Mouse (Mus musculus) heart, embryonic 11.5 days (tissue): ENCODE data around the gene Sugct. TPM values are rescaled to one million over a fixed set of nuclear protein-coding genes. Genes with fewer than 3 reads are reported as not detected.
A peak's percentile ranks its signal among the peaks of the same experiment; 100 is the strongest.

Experiments used
- ATAC-seq: fragments of 200-750 bp; cut with Nextera tagmentation; replicated peaks from 2 replicates; pipeline ENCODE4 v1.8.0; 2017; ENCODE audit warnings: moderate library complexity; ENCODE audit not compliant: insufficient number of reproducible peaks, low FRiP score, low TSS enrichment
- H3K27ac ChIP-seq: fragments of 300-500 bp; sonication (generic); 2 replicates; pipeline ENCODE4 v1.5.1; 2014; ENCODE audit warnings: mild to moderate bottlenecking, low read depth, low read length
- H3K27me3 ChIP-seq: fragments of 300-500 bp; sonication (generic); 2 replicates; pipeline ENCODE4 v1.6.1; 2014; ENCODE audit warnings: mild to moderate bottlenecking, low read length, mixed read lengths; ENCODE audit not compliant: control insufficient read depth, insufficient read depth
- H3K36me3 ChIP-seq: fragments of 300-500 bp; sonication (generic); 2 replicates; pipeline ENCODE4 v1.6.1; 2014; ENCODE audit warnings: mild to moderate bottlenecking, low read length, moderate library complexity, mixed read lengths; ENCODE audit not compliant: control insufficient read depth, insufficient read depth
- H3K4me1 ChIP-seq: fragments of 300-500 bp; sonication (generic); 2 replicates; pipeline ENCODE4 v1.6.1; 2014; ENCODE audit warnings: low read length; ENCODE audit not compliant: control insufficient read depth, insufficient read depth
- H3K4me2 ChIP-seq: fragments of 300-500 bp; sonication (generic); 2 replicates; pipeline ENCODE4 v1.6.1; 2014; ENCODE audit warnings: mild to moderate bottlenecking, moderate library complexity
- H3K4me3 ChIP-seq: fragments of 300-500 bp; sonication (generic); 2 replicates; pipeline ENCODE4 v1.5.1; 2014; ENCODE audit warnings: low read depth, low read length
- H3K9ac ChIP-seq: fragments of 300-500 bp; sonication (generic); 2 replicates; pipeline ENCODE4 v1.6.1; 2014; ENCODE audit warnings: mild to moderate bottlenecking, low read depth, low read length, moderate library complexity
- H3K9me3 ChIP-seq: fragments of 300-500 bp; sonication (generic); replicated peaks from 2 replicates; pipeline ENCODE4 v1.6.1; 2016; ENCODE audit warnings: low read length; ENCODE audit not compliant: control insufficient read depth
- WGBS: fragments of 180-500 bp; shearing (Covaris S2); extraction: QIAGEN DNeasy Blood & Tissue Kit; methylation state at CpG from one replicate; pipeline ENCODE4 v1.1.7; 2014; ENCODE audit not compliant: insufficient replicate concordance; 5-methylcytosine and 5-hydroxymethylcytosine counted together
- polyA plus RNA-seq: library from polyadenylated mRNA; unstranded; fragments of >200 nt; fragmentation: Nextera tagmentation; extraction: Ambion mirVana; gene quantifications from 2 replicates; pipeline ENCODE4 v1.2.1, GENCODE M21; 2014

Gene Sugct
- polyA plus RNA-seq, 1 experiment from 2014 or later: 4.0 TPM

DNA sequence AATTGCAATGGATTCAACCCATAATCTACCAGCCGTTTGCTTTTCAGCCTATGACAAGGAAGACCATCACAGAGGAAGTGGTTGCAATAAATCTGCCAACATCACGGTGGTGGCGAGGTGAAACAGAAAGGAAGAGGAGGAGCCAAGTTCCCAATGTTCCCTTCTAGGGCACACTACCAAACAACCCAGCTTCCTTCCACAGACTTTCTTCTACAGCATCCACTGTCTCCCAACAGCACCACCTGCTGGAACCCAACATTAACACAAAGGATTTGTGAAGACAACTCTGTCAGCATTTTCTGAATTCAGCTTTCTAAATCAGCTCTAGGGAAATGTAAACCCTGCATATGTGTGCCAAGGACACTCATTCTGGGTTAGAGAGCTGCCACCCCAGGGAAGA lies 666.8 kb downstream of the Sugct start:
- H3K36me3 ChIP-seq: no peaks in the 10 kb centered on the region
- ATAC-seq: peak; percentile 72
- no peaks in the 10 kb centered on the region for H3K27me3 ChIP-seq
- H3K9me3 ChIP-seq: no peaks in the 10 kb centered on the region
- H3K4me3 ChIP-seq: no peak overlapping the region
- H3K27ac ChIP-seq: no peak overlapping the region
- no peaks in the 10 kb centered on the region for H3K4me1 ChIP-seq
- H3K4me2 ChIP-seq: no peak overlapping the region
- H3K9ac ChIP-seq: no peak overlapping the region
- 45% methylated on average over 3 of the region's 3 CpGs for WGBS

DNA sequence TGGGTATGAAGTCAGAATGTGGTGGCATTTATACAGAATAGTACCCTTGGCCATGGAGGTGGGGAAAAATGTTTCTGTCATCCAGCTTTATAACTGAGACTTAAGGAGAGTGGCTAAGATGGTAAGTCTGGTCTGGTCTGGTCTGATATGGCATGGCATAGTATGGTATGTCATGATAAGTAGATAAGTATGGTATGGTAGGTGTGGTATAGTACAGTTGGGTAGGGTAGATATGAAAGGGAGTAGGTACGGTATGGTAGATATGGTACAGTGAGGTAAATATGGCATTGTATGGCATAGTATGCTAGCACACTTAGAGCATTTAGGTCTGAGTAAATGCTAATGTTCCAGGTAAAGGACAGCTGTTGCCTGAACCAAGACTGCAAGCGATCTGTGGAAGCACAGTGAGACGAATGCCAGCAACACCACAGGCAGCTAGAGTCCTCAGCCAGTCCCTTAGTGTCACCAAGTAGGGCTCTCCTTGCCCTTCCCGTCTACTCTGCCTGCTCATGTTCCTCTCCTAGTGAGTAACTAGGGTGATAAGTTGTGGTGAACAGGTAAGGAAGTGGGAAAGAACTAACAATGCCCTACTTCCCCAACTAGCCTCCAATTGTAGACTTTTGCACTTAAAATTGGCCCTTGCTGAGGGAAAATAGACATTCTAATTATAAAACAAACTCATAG lies 667.4 kb downstream of the Sugct start:
- no peak overlapping the region for H3K4me2 ChIP-seq
- peak overlapping the region; percentile 22; the same call in 1 of the 2 replicates for H3K27ac ChIP-seq
- no peaks in the 10 kb centered on the region for H3K9me3 ChIP-seq
- H3K4me3 ChIP-seq: no peak overlapping the region
- H3K36me3 ChIP-seq: no peaks in the 10 kb centered on the region
- 90% methylated on average over 4 of the region's 4 CpGs for whole genome bisulfite sequencing
- no peaks in the 10 kb centered on the region for H3K4me1 ChIP-seq
- ATAC-seq: peak; percentile 92
- H3K9ac ChIP-seq: no peak overlapping the region
- H3K27me3 ChIP-seq: no peaks in the 10 kb centered on the region

DNA sequence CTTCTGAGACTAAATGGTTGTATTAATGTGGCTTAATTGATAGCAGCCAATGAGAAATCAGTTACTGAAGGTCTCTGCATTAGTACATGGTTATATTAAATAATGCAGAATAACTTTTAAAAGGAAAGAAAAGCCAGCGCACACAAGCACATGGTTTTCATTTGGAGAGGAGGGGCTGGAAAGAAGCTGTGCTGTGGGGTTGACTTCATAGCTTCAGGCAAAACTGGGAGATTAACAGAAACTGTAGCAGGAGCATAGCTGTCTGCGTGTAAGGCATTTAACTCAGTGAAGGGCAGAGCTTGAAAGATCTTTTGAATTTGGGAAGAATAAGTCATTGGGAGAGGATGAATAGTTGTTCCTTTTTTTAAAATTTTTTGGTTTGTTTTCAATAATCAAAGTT lies 668.4 kb downstream of the Sugct start:
- 65% methylated on average over 2 of the region's 2 CpGs for WGBS
- H3K4me2 ChIP-seq: no peak overlapping the region

DNA sequence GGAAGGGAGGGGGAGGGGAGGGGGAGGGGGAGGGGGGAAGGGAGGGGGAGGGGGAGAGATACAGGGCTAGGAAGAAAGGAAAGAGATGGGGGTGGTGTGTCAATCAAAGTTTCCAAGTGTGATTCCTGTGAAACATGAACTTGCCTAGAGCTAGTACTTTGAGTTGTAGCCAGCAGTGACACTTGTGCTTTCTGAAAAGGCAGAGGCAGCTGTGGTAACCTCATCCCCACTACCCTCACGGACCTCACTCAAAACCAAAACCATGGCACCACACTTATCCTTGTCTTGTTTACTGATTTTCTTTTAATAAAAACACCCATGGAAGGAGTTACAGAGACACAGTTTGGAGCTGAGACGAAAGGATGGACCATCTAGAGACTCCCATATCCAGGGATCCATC lies 698.9 kb downstream of the Sugct start:
- H3K27ac ChIP-seq: no peak overlapping the region
- no peak overlapping the region for H3K9ac ChIP-seq
- H3K27me3 ChIP-seq: no peaks in the 10 kb centered on the region
- H3K36me3 ChIP-seq: no peaks in the 10 kb centered on the region
- no peak for ATAC-seq
- H3K4me2 ChIP-seq: no peak overlapping the region
- no peak overlapping the region for H3K4me3 ChIP-seq
- WGBS: 78% methylated on average over 2 of the region's 2 CpGs
- no peaks in the 10 kb centered on the region for H3K9me3 ChIP-seq
- no peaks in the 10 kb centered on the region for H3K4me1 ChIP-seq

More for the DNA sequence above, 668.4 kb downstream of the Sugct start:
- Histone ChIP-seq H3K9ac (no peak overlapping the region), H3K4me1 (no peaks in the 10 kb centered on the region), H3K36me3 (no peaks in the 10 kb centered on the region), H3K4me3 (no peak overlapping the region), H3K27me3 (no peaks in the 10 kb centered on the region), H3K27ac (no peak overlapping the region), H3K9me3 (no peaks in the 10 kb centered on the region)
- ATAC-seq: no peak

- H3K4me1 ChIP-seq: no peaks in the 10 kb centered on the region
- H3K9me3 ChIP-seq: no peaks in the 10 kb centered on the region
- no peaks in the 10 kb centered on the region for H3K27me3 ChIP-seq
- ATAC-seq: no peak
- no peaks in the 10 kb centered on the region for H3K36me3 ChIP-seq
- WGBS: 79% methylated on average over 3 of the region's 3 CpGs
- H3K4me3 ChIP-seq: no peak overlapping the region
- H3K27ac ChIP-seq: no peak overlapping the region
- H3K4me2 ChIP-seq: no peak overlapping the region
- no peak overlapping the region for H3K9ac ChIP-seq
Measured at GRCm38 (mm10) chr13:16995321-16995720, 700.0 kb downstream of the Sugct start.

GRCm38 (mm10) chr13:16977743-16978142 lies 717.6 kb downstream of the Sugct start:
- Histone ChIP-seq H3K4me2 (no peak overlapping the region), H3K9ac (no peak overlapping the region), H3K4me1 (no peaks in the 10 kb centered on the region), H3K27me3 (no peaks in the 10 kb centered on the region), H3K36me3 (no peaks in the 10 kb centered on the region), H3K4me3 (no peak overlapping the region), H3K27ac (no peak overlapping the region), H3K9me3 (no peaks in the 10 kb centered on the region)
- no peak for ATAC-seq
- 58% methylated on average over 6 of the region's 6 CpGs for WGBS

DNA sequence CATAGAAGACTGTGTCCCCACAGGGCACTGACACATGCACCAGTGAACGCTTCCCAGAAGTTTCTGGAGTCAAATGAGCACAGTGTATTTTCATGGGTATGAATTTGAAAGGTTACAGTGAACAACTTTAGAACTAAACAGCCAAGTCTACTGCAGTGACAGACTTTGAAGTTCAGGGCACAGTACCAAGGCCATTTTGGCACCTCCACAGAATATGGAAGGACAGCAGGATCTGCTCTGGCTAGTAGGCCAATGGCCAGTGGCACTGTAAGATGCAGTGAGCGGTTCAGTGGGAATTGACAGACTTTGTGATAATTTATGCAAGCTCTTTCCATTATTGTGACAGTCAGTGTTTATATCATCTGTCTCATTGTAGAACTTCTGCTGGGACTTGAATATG lies 724.1 kb downstream of the Sugct start:
- no peak overlapping the region for H3K4me3 ChIP-seq
- no peak for ATAC-seq
- WGBS: 86% methylated on average over 2 of the region's 2 CpGs

GRCm38 (mm10) chr13:16968995-16969394 lies 726.4 kb downstream of the Sugct start:
- Histone ChIP-seq H3K9ac (no peak overlapping the region), H3K27me3 (no peaks in the 10 kb centered on the region), H3K9me3 (no peaks in the 10 kb centered on the region), H3K27ac (no peak overlapping the region), H3K36me3 (no peaks in the 10 kb centered on the region), H3K4me3 (no peak overlapping the region), H3K4me1 (no peaks in the 10 kb centered on the region), H3K4me2 (no peak overlapping the region)
- ATAC-seq: no peak
- WGBS: 77% methylated on average over 5 of the region's 5 CpGs

More for the DNA sequence above, 724.1 kb downstream of the Sugct start:
- Histone ChIP-seq H3K4me2 (no peak overlapping the region), H3K9me3 (no peaks in the 10 kb centered on the region), H3K36me3 (no peaks in the 10 kb centered on the region), H3K9ac (no peak overlapping the region), H3K27me3 (no peaks in the 10 kb centered on the region), H3K27ac (no peak overlapping the region), H3K4me1 (no peaks in the 10 kb centered on the region)

DNA sequence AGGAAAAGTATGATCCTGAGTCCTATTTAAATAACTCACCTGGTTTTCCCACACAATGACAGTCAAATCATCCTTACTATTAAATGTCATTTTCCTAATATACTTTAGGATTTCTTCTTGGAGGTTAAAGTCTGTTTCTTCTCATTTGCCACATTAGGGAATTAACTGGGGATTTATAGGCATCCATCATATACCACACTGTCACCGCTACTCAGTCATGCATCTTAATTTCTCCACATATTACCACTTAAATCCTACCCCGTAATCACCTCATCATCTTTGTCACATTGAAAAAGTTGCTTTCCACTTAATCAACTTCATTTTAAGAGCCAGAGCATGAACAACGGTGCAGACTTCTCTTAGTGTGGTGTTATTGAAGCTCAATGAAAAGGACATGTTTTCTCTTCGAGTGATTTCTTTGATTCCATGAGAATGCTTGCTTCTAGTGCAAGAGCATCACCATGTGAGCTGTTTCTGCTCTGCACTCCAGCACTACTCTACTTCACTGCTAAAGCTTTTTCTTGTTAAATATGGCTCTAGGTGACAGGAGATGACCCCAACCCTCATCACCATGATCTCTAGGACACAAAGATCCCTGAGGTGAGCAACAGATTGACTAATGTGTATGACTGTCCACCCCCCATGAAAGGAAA lies 730.4 kb downstream of the Sugct start:
- no peaks in the 10 kb centered on the region for H3K36me3 ChIP-seq

More for the DNA sequence above, 730.4 kb downstream of the Sugct start:
- Histone ChIP-seq H3K4me2 (no peak overlapping the region), H3K4me3 (no peak overlapping the region), H3K27ac (no peak overlapping the region), H3K4me1 (no peaks in the 10 kb centered on the region), H3K9ac (no peak overlapping the region), H3K9me3 (no peaks in the 10 kb centered on the region), H3K27me3 (no peaks in the 10 kb centered on the region)
- 69% methylated on average over 4 of the region's 4 CpGs for WGBS
- ATAC-seq: no peak
